15 mouse cellular contexts compared by ENCODE assay signal in genomic region chr12:85784916-85785815, GRCm38 (mm10). TPM values are rescaled to one million over a fixed set of nuclear protein-coding genes. Genes with fewer than 3 reads are reported as not detected.
DNase-seq lines count a peak whose midpoint lies in the region; ATAC-seq and TF ChIP-seq lines count a peak whose summit lies in the region.
"Had no signal": no experiment of that assay in that cellular context is flagged by ENCODE, and none has a peak within 500 bp of the region (broad histone marks: within the 10 kb centered on the region; RNA-seq: fewer than 3 reads in every experiment).

No protein-coding gene starts in this region.

- no peak for TF ChIP-seq EP300 in liver, postnatal 0 days (IDR thresholded peaks at IDR 0.05; ENCODE audit: low read depth)

- peak; percentile 31 to 57 for DNase-seq in heart, adult 9 months (ENCODE audit: low spot score in 2 of 2)
- peak; percentile 61 for DNase-seq in liver, postnatal 0 days
- no peak for DNase-seq in cerebellum, adult 8-10 months
- no peak for DNase-seq in thymus, postnatal 36 days
- DNase-seq: cerebellum, adult 9-11 months; lung, postnatal 4 days; right cerebral cortex, postnatal 14 days; thymus, postnatal 4 days had no signal

- no peak for ATAC-seq in heart, embryonic 11.5 days (replicated peaks; ENCODE audit: insufficient number of reproducible peaks, low FRiP score, low TSS enrichment)
- ATAC-seq in heart, embryonic 14.5 days (ENCODE audit: insufficient number of reproducible peaks, insufficient read depth, low FRiP score, low read depth) = 0 out of 2 replicates have a peak, but pooled peaks have one; percentile 21
- ATAC-seq in kidney, embryonic 16.5 days (ENCODE audit: low FRiP score, low TSS enrichment) = peak; percentile 73
- ATAC-seq in liver, postnatal 0 days = peak; percentile 96
- no peak for ATAC-seq in midbrain, embryonic 13.5 days
- ATAC-seq: forebrain, embryonic 13.5 days had no signal

- H3K4me2 ChIP-seq in heart, embryonic 11.5 days = no peak overlapping the region
- H3K4me2 ChIP-seq in heart, embryonic 14.5 days (ENCODE audit: low read length) = no peak overlapping the region
- H3K4me2 ChIP-seq in kidney, embryonic 16.5 days (replicated peaks; ENCODE audit: low read depth, low read length) = no peak overlapping the region
- 0 out of 2 replicates have a peak overlapping the region, but pooled peaks have one; percentile 11 for H3K4me2 ChIP-seq in liver, postnatal 0 days (ENCODE audit: low read depth, low read length)
- no peak overlapping the region for H3K4me2 ChIP-seq in midbrain, embryonic 13.5 days (replicated peaks)
- H3K4me2 ChIP-seq: forebrain, embryonic 13.5 days; hindbrain, embryonic 13.5 days had no signal

- H3K36me3 ChIP-seq in heart, embryonic 11.5 days (ENCODE audit: control insufficient read depth, insufficient read depth, low read length) = no peaks in the 10 kb centered on the region
- no peaks in the 10 kb centered on the region for H3K36me3 ChIP-seq in heart, embryonic 14.5 days (ENCODE audit: control insufficient read depth, insufficient read depth, low read length)
- H3K36me3 ChIP-seq in kidney, embryonic 16.5 days (ENCODE audit: insufficient read depth, low read length) = no peaks in the 10 kb centered on the region
- H3K36me3 ChIP-seq in liver, postnatal 0 days (replicated peaks; ENCODE audit: insufficient read depth, low read length) = no peaks in the 10 kb centered on the region
- no peaks in the 10 kb centered on the region for H3K36me3 ChIP-seq in midbrain, embryonic 13.5 days
- H3K36me3 ChIP-seq: hindbrain, embryonic 13.5 days had no signal

- H3K27ac ChIP-seq in heart, embryonic 11.5 days (ENCODE audit: low read depth, low read length) = no peak overlapping the region
- no peak overlapping the region for H3K27ac ChIP-seq in heart, embryonic 14.5 days (replicated peaks in 1 of 2; ENCODE audit: control insufficient read depth in 1 of 2, insufficient read depth in 1 of 2, low read depth in 2 of 2, low read length in 2 of 2)
- no peak overlapping the region for H3K27ac ChIP-seq in kidney, embryonic 16.5 days (ENCODE audit: low read length)
- H3K27ac ChIP-seq in liver, postnatal 0 days (ENCODE audit: low read depth) = peak overlapping the region; percentile 68
- no peak overlapping the region for H3K27ac ChIP-seq in midbrain, embryonic 13.5 days
- H3K27ac ChIP-seq: forebrain, embryonic 13.5 days; hindbrain, embryonic 13.5 days had no signal

- H3K9me3 ChIP-seq in heart, embryonic 11.5 days (replicated peaks; ENCODE audit: control insufficient read depth, low read length) = no peaks in the 10 kb centered on the region
- H3K9me3 ChIP-seq in heart, embryonic 14.5 days (ENCODE audit: control insufficient read depth, low read length) = no peaks in the 10 kb centered on the region
- H3K9me3 ChIP-seq in kidney, embryonic 16.5 days (ENCODE audit: low read length) = no peaks in the 10 kb centered on the region
- H3K9me3 ChIP-seq in liver, postnatal 0 days (ENCODE audit: low read length) = no peaks in the 10 kb centered on the region
- no peaks in the 10 kb centered on the region for H3K9me3 ChIP-seq in midbrain, embryonic 13.5 days
- H3K9me3 ChIP-seq: forebrain, embryonic 13.5 days; hindbrain, embryonic 13.5 days had no signal

- H3K4me3 ChIP-seq in heart, embryonic 11.5 days (ENCODE audit: low read depth, low read length) = no peak overlapping the region
- H3K4me3 ChIP-seq in heart, embryonic 14.5 days (ENCODE audit: control insufficient read depth in 1 of 2, insufficient read depth in 1 of 2, low read depth in 1 of 2, low read length in 2 of 2) = no peak overlapping the region
- H3K4me3 ChIP-seq in kidney, embryonic 16.5 days (ENCODE audit: low read length) = no peak overlapping the region
- H3K4me3 ChIP-seq in liver, postnatal 0 days (ENCODE audit: low read depth, low read length) = no peak overlapping the region
- H3K4me3 ChIP-seq in midbrain, embryonic 13.5 days (replicated peaks) = no peak overlapping the region
- H3K4me3 ChIP-seq: forebrain, embryonic 13.5 days; hindbrain, embryonic 13.5 days had no signal

- H3K9ac ChIP-seq in heart, embryonic 11.5 days (ENCODE audit: low read depth, low read length) = no peak overlapping the region
- no peak overlapping the region for H3K9ac ChIP-seq in heart, embryonic 14.5 days (ENCODE audit: low read length)
- no peak overlapping the region for H3K9ac ChIP-seq in kidney, embryonic 16.5 days (replicated peaks; ENCODE audit: low read length)
- no peak overlapping the region for H3K9ac ChIP-seq in liver, postnatal 0 days (replicated peaks)
- H3K9ac ChIP-seq in midbrain, embryonic 13.5 days (replicated peaks) = no peak overlapping the region
- H3K9ac ChIP-seq: forebrain, embryonic 13.5 days; hindbrain, embryonic 13.5 days had no signal

- no peaks in the 10 kb centered on the region for H3K27me3 ChIP-seq in heart, embryonic 11.5 days (ENCODE audit: control insufficient read depth, insufficient read depth, low read length)
- no peaks in the 10 kb centered on the region for H3K27me3 ChIP-seq in heart, embryonic 14.5 days (ENCODE audit: control insufficient read depth, insufficient read depth, low read length)
- H3K27me3 ChIP-seq in kidney, embryonic 16.5 days (ENCODE audit: insufficient read depth, low read length) = no peaks in the 10 kb centered on the region
- H3K27me3 ChIP-seq in liver, postnatal 0 days (ENCODE audit: insufficient read depth, low read length) = no peaks in the 10 kb centered on the region
- no peaks in the 10 kb centered on the region for H3K27me3 ChIP-seq in midbrain, embryonic 13.5 days
- H3K27me3 ChIP-seq: CH12.LX; forebrain, embryonic 13.5 days; hindbrain, embryonic 13.5 days had no signal

- WGBS in heart, embryonic 11.5 days (ENCODE audit: insufficient replicate concordance) = 72% methylated on average over 19 of the region's 19 CpGs
- WGBS in heart, embryonic 14.5 days = 69% methylated on average over 19 of the region's 19 CpGs
- WGBS in kidney, embryonic 16.5 days = 17% methylated on average over 19 of the region's 19 CpGs
- WGBS in liver, postnatal 0 days (ENCODE audit: insufficient replicate concordance) = 48% methylated on average over 19 of the region's 19 CpGs
- 78% methylated on average over 19 of the region's 19 CpGs for WGBS in midbrain, embryonic 13.5 days

- TF ChIP-seq CTCF in liver, postnatal 0 days (IDR thresholded peaks at IDR 0.05; ENCODE audit: low read depth) = no peak

- H3K4me1 ChIP-seq in heart, embryonic 11.5 days (ENCODE audit: control insufficient read depth, insufficient read depth, low read length) = no peaks in the 10 kb centered on the region
- H3K4me1 ChIP-seq in heart, embryonic 14.5 days (ENCODE audit: control insufficient read depth in 2 of 2, insufficient read depth in 2 of 2, low read length in 2 of 2) = no peaks in the 10 kb centered on the region; a peak in 2 of 4 replicates
- peaks cover 9% of the 10 kb centered on the region; the same call in 1 of the 2 replicates for H3K4me1 ChIP-seq in kidney, embryonic 16.5 days (ENCODE audit: insufficient read depth, low read length)
- H3K4me1 ChIP-seq in liver, postnatal 0 days (ENCODE audit: insufficient read depth) = peaks cover 14% of the 10 kb centered on the region
- H3K4me1 ChIP-seq in midbrain, embryonic 13.5 days (replicated peaks) = no peaks in the 10 kb centered on the region
- H3K4me1 ChIP-seq: forebrain, embryonic 13.5 days; hindbrain, embryonic 13.5 days had no signal

RNA-seq across cellular contexts. Expression of gene Flvcr2, which starts 38.8 kb away (rescaled TPM):
- polyA plus RNA-seq in heart, embryonic 11.5 days (2014; fragmentation: Nextera tagmentation; extraction: Ambion mirVana) = 5.8 and 6.9 TPM in 2 replicates
- 7.8 TPM in 2 replicates for polyA plus RNA-seq in heart, embryonic 14.5 days (2014; fragmentation: Nextera tagmentation; extraction: Ambion mirVana)
- 6.2 and 7.1 TPM in 2 replicates for polyA plus RNA-seq in kidney, embryonic 16.5 days (2015; fragmentation: Nextera tagmentation; extraction: Ambion mirVana)
- 5.9 and 6.6 TPM in 2 replicates for polyA plus RNA-seq in liver, postnatal 0 days (2015; fragmentation: Nextera tagmentation; extraction: Ambion mirVana)
- polyA plus RNA-seq in midbrain, embryonic 13.5 days (2015; fragmentation: Nextera tagmentation; extraction: Ambion mirVana) = 3.5 and 4.4 TPM in 2 replicates

RNA-seq across cellular contexts. Expression of gene Erg28, which starts 39.2 kb away (rescaled TPM):
- 90.0 and 94.5 TPM in 2 replicates for polyA plus RNA-seq in heart, embryonic 11.5 days (2014; fragmentation: Nextera tagmentation; extraction: Ambion mirVana)
- polyA plus RNA-seq in heart, embryonic 14.5 days (2014; fragmentation: Nextera tagmentation; extraction: Ambion mirVana) = 58.1 and 59.3 TPM in 2 replicates
- 116 and 120 TPM in 2 replicates for polyA plus RNA-seq in kidney, embryonic 16.5 days (2015; fragmentation: Nextera tagmentation; extraction: Ambion mirVana)
- 85.7 and 94.2 TPM in 2 replicates for polyA plus RNA-seq in liver, postnatal 0 days (2015; fragmentation: Nextera tagmentation; extraction: Ambion mirVana)
- 92.9 and 93.0 TPM in 2 replicates for polyA plus RNA-seq in midbrain, embryonic 13.5 days (2015; fragmentation: Nextera tagmentation; extraction: Ambion mirVana)

RNA-seq across cellular contexts. Expression of gene Ttll5, which starts 39.3 kb away (rescaled TPM):
- 12.6 and 16.2 TPM in 2 replicates for polyA plus RNA-seq in heart, embryonic 11.5 days (2014; fragmentation: Nextera tagmentation; extraction: Ambion mirVana)
- polyA plus RNA-seq in heart, embryonic 14.5 days (2014; fragmentation: Nextera tagmentation; extraction: Ambion mirVana) = 17.1 and 18.5 TPM in 2 replicates
- 11.3 and 14.9 TPM in 2 replicates for polyA plus RNA-seq in kidney, embryonic 16.5 days (2015; fragmentation: Nextera tagmentation; extraction: Ambion mirVana)
- polyA plus RNA-seq in liver, postnatal 0 days (2015; fragmentation: Nextera tagmentation; extraction: Ambion mirVana) = 2.8 and 3.0 TPM in 2 replicates
- 13.6 and 14.0 TPM in 2 replicates for polyA plus RNA-seq in midbrain, embryonic 13.5 days (2015; fragmentation: Nextera tagmentation; extraction: Ambion mirVana)

Comparison
In these comparisons a context has a peak if more than half of its experiments do, and no peak if none do; other contexts are left out.
1. ATAC-seq: peak in heart, embryonic 14.5 days (single experiment), kidney, embryonic 16.5 days (single experiment) and liver, postnatal 0 days (single experiment); none in heart, embryonic 11.5 days (single experiment) and midbrain, embryonic 13.5 days (single experiment).
2. DNase-seq: peak in heart, adult 9 months (2 of 2) and liver, postnatal 0 days (single experiment); none in cerebellum, adult 8-10 months (single experiment) and thymus, postnatal 36 days (0 of 2).